Mouse (Mus musculus): ENCODE measurements around the gene Blzf1. TPM values are rescaled to one million over a fixed set of nuclear protein-coding genes. Genes with fewer than 3 reads are reported as not detected.

The Blzf1 gene
- polyA plus RNA-seq, 1 experiment from 2014 or later: 41.9 TPM

DNA sequence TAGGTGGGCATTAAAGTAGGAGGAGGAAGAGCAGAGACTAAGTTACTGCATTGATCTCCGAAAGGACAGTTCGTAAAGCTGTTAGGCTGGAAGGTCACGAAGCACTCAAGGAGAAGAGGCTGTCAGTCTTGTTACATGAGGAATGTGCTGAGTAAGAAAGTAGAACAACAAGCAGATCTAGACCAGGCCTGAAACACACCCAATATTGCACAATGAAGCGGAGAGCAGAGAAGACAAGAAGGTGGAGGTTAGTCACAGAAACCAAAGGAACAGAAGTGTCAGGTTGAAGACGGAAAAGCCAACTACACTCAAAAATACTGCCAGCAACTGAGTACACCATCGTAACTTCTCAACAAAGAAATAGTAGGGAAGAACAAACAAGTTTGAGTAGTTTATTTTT lies 13.2 kb downstream of the Blzf1 start:
- WGBS: 82% methylated on average over 6 of the region's 6 CpGs
- no peak for ATAC-seq (ENCODE audit: insufficient number of reproducible peaks, low FRiP score, low TSS enrichment, low read depth)
- H3K36me3 ChIP-seq: peaks cover 58% of the 10 kb centered on the region

DNA sequence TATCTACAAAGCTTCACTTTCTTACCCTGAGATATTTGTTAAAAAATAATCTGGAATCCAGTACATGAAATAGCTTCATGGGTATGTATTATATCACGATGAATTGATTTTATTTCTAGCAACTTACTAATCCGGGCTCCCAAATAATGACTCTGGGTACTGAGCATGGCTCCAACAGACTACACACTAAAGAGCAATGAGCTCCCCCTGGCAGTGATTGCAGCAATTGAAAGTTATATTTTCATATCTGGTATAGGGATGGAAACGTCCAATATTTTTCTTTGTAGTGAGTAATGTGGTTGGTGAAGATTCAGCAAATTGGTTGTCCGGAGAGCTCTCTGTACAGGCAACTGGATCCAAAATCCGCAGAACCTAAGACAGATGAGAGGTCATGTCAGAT lies 15.2 kb downstream of the Blzf1 start:
- 84% methylated on average over 5 of the region's 5 CpGs for WGBS
- H3K4me2 ChIP-seq (replicated peaks): no peak overlapping the region
- no peaks in the 10 kb centered on the region for H3K9me3 ChIP-seq (replicated peaks)
- no peak overlapping the region for H3K9ac ChIP-seq
- no peaks in the 10 kb centered on the region for H3K4me1 ChIP-seq
- peaks cover 42% of the 10 kb centered on the region for H3K36me3 ChIP-seq
- H3K4me3 ChIP-seq (replicated peaks): no peak overlapping the region
- no peak for ATAC-seq (ENCODE audit: insufficient number of reproducible peaks, low FRiP score, low TSS enrichment, low read depth)
- no peaks in the 10 kb centered on the region for H3K27me3 ChIP-seq
- no peak overlapping the region for H3K27ac ChIP-seq (replicated peaks)

More for the DNA sequence above, 13.2 kb downstream of the Blzf1 start:
- Histone ChIP-seq H3K27ac (replicated peaks) (no peak overlapping the region), H3K9ac (no peak overlapping the region), H3K4me3 (replicated peaks) (no peak overlapping the region), H3K4me1 (no peaks in the 10 kb centered on the region), H3K9me3 (replicated peaks) (no peaks in the 10 kb centered on the region), H3K4me2 (replicated peaks) (no peak overlapping the region), H3K27me3 (no peaks in the 10 kb centered on the region)

DNA sequence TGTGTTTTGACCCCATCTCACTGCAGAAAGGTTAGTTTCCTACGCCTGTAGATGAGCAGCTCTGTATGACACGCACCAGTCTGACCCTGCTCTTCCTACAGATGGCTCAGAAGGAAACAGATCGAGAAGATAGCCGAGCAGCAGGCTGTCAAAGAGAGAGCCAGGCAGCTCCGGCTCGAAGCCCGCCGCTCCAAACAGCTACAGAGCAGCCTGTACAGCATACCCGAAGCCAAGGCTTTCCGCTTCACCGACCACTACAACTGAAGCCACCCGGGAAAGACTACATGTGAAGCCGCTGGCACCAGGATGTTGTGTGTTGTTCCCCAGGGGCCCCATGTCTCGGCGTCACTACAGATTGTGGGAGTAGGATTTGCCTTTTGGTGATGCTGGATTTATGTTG lies 19.9 kb downstream of the Blzf1 start:
- Histone ChIP-seq H3K27ac (replicated peaks) (no peak overlapping the region), H3K4me1 (no peaks in the 10 kb centered on the region), H3K9me3 (replicated peaks) (no peaks in the 10 kb centered on the region), H3K9ac (no peak overlapping the region), H3K27me3 (no peaks in the 10 kb centered on the region), H3K4me3 (replicated peaks) (no peak overlapping the region), H3K36me3 (peaks cover 16% of the 10 kb centered on the region; the same call in 1 of the 2 replicates), H3K4me2 (replicated peaks) (no peak overlapping the region)
- WGBS: 55% methylated on average over 15 of the region's 15 CpGs
- no peak for ATAC-seq (ENCODE audit: insufficient number of reproducible peaks, low FRiP score, low TSS enrichment, low read depth)

- Histone ChIP-seq H3K27me3 (no peaks in the 10 kb centered on the region), H3K9ac (no peak overlapping the region), H3K27ac (replicated peaks) (no peak overlapping the region), H3K4me2 (replicated peaks) (no peak overlapping the region), H3K36me3 (no peaks in the 10 kb centered on the region), H3K4me1 (no peaks in the 10 kb centered on the region), H3K4me3 (replicated peaks) (no peak overlapping the region), H3K9me3 (replicated peaks) (no peaks in the 10 kb centered on the region)
- 90% methylated on average over 3 of the region's 3 CpGs for WGBS
- ATAC-seq (ENCODE audit: insufficient number of reproducible peaks, low FRiP score, low TSS enrichment, low read depth): no peak
Observed at GRCm38 (mm10) chr1:164284007-164284406, 23.3 kb downstream of the Blzf1 start.

DNA sequence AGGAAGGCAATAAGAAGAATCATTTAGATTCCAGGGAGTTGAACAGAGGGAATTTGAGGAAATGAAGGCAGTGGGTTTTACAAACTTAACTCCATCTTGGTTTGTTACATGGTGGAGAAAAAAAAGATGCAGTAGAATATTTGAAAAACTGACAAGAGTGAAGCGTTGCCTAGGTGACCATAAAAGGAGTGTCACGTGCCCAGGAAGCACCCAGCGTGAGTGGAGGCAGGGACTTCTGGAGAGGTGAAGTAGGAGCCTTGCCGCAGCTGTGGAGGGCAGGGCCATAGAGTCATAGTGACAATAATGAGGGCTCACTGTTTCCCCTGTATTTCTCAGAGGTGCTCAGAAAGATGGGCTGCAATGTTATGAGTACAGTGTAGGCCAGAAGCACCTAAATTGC lies 28.0 kb downstream of the Blzf1 start:
- H3K27me3 ChIP-seq: no peaks in the 10 kb centered on the region
- no peak for ATAC-seq (ENCODE audit: insufficient number of reproducible peaks, low FRiP score, low TSS enrichment, low read depth)
- no peaks in the 10 kb centered on the region for H3K9me3 ChIP-seq (replicated peaks)
- H3K4me2 ChIP-seq (replicated peaks): no peak overlapping the region
- H3K9ac ChIP-seq: no peak overlapping the region
- WGBS: 56% methylated on average over 4 of the region's 4 CpGs
- H3K4me3 ChIP-seq (replicated peaks): no peak overlapping the region
- no peaks in the 10 kb centered on the region for H3K36me3 ChIP-seq
- no peak overlapping the region for H3K27ac ChIP-seq (replicated peaks)
- H3K4me1 ChIP-seq: peaks cover 7% of the 10 kb centered on the region; the same call in 1 of the 2 replicates

- H3K36me3 ChIP-seq: no peaks in the 10 kb centered on the region
- 78% methylated on average over 3 of the region's 3 CpGs for WGBS
Observed at GRCm38 (mm10) chr1:164276552-164276951, 30.7 kb downstream of the Blzf1 start.

DNA sequence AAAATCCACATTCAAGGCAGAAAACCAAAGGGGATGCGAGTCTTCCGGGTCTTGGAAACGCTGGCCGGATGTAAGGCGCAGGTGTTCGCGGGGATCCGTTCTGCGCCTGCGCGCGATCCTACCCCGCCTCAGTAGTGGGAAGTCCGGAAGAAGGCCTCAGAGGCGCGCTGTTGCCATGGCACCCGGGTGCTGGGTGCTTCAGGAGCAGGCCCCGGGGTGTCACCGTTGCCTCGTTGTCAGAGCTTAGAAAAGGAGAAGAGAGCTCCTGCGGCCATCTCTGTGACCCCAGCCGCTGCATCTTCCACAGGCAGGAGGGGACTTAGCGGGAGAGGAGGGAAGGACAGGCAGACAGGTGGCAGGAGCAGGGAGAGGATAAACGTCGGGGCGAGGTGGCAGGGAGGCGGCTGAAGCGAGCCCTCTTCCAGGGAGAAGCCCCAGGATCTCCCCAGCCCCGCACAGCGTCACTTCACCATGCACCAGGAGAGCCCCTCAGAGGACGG lies 31.8 kb downstream of the Blzf1 start, which contains the start of gene Ccdc181:
Gene Ccdc181, plus strand, starts transcription at position 131 of the 500 bp plus-strand sequence.
- Histone ChIP-seq H3K9ac (peak within 1 kb of the TSS; percentile 37), H3K4me3 (replicated peaks) (peak within 1 kb of the TSS; percentile 60), H3K4me2 (replicated peaks) (peak within 1 kb of the TSS; percentile 88), H3K36me3 (no peaks in the 10 kb centered on the region), H3K27ac (replicated peaks) (peak within 1 kb of the TSS; percentile 44; the same call in 1 of the 2 replicates), H3K9me3 (replicated peaks) (no peaks in the 10 kb centered on the region), H3K4me1 (peaks cover 7% of the 10 kb centered on the region; the same call in 1 of the 2 replicates), H3K27me3 (no peaks in the 10 kb centered on the region)
- peak; percentile 93 for ATAC-seq (ENCODE audit: insufficient number of reproducible peaks, low FRiP score, low TSS enrichment, low read depth)
- 0% methylated on average over 31 of the region's 31 CpGs for WGBS

More at GRCm38 (mm10) chr1:164276552-164276951, 30.7 kb downstream of the Blzf1 start:
- H3K4me2 ChIP-seq (replicated peaks): no peak overlapping the region
- H3K4me1 ChIP-seq: peaks cover 7% of the 10 kb centered on the region; the same call in 1 of the 2 replicates
- H3K27ac ChIP-seq (replicated peaks): no peak overlapping the region
- ATAC-seq (ENCODE audit: insufficient number of reproducible peaks, low FRiP score, low TSS enrichment, low read depth): no peak
- H3K27me3 ChIP-seq: no peaks in the 10 kb centered on the region
- H3K9me3 ChIP-seq (replicated peaks): no peaks in the 10 kb centered on the region
- no peak overlapping the region for H3K4me3 ChIP-seq (replicated peaks)
- H3K9ac ChIP-seq: no peak overlapping the region

GRCm38 (mm10) chr1:164273659-164274058 lies 33.6 kb downstream of the Blzf1 start:
- Histone ChIP-seq H3K36me3 (no peaks in the 10 kb centered on the region), H3K4me2 (replicated peaks) (no peak overlapping the region), H3K9ac (no peak overlapping the region), H3K4me3 (replicated peaks) (no peak overlapping the region), H3K4me1 (peaks cover 7% of the 10 kb centered on the region; the same call in 1 of the 2 replicates), H3K27ac (replicated peaks) (no peak overlapping the region), H3K9me3 (replicated peaks) (no peaks in the 10 kb centered on the region), H3K27me3 (no peaks in the 10 kb centered on the region)
- ATAC-seq (ENCODE audit: insufficient number of reproducible peaks, low FRiP score, low TSS enrichment, low read depth): no peak
- WGBS: 13% methylated on average over 6 of the region's 6 CpGs

DNA sequence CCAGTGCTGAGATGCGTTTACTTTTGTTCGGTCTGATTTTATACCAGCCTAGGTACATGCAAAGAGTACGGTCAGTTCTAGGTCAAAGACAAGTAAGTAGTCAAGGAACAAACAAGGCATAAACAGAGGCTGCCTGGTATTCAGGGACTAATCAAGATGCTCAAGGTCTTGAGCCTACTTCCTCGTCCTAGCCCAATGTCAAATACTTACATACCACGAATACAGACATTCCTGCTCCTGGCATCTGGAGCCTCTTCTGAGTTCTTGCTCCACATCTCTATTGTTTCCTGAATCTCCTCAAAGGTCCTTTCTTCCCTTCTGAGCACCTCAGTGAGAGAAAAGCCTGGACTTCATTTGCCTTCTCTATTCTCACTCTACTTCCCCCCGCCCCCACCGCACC lies 36.3 kb downstream of the Blzf1 start:
- Histone ChIP-seq H3K9ac (no peak overlapping the region), H3K27ac (replicated peaks) (no peak overlapping the region), H3K27me3 (no peaks in the 10 kb centered on the region), H3K36me3 (no peaks in the 10 kb centered on the region), H3K9me3 (replicated peaks) (no peaks in the 10 kb centered on the region), H3K4me3 (replicated peaks) (no peak overlapping the region), H3K4me1 (peaks cover 7% of the 10 kb centered on the region; the same call in 1 of the 2 replicates), H3K4me2 (replicated peaks) (no peak overlapping the region)
- ATAC-seq (ENCODE audit: insufficient number of reproducible peaks, low FRiP score, low TSS enrichment, low read depth): no peak
- 72% methylated on average over 7 of the region's 7 CpGs for WGBS

GRCm38 (mm10) chr1:164261553-164261952 lies 45.7 kb downstream of the Blzf1 start:
- Histone ChIP-seq H3K9me3 (replicated peaks) (no peaks in the 10 kb centered on the region), H3K9ac (no peak overlapping the region), H3K36me3 (peaks cover 20% of the 10 kb centered on the region), H3K27ac (replicated peaks) (no peak overlapping the region), H3K4me2 (replicated peaks) (no peak overlapping the region), H3K27me3 (no peaks in the 10 kb centered on the region), H3K4me1 (no peaks in the 10 kb centered on the region), H3K4me3 (replicated peaks) (no peak overlapping the region)
- WGBS: 65% methylated on average over 7 of the region's 7 CpGs
- no peak for ATAC-seq (ENCODE audit: insufficient number of reproducible peaks, low FRiP score, low TSS enrichment, low read depth)

DNA sequence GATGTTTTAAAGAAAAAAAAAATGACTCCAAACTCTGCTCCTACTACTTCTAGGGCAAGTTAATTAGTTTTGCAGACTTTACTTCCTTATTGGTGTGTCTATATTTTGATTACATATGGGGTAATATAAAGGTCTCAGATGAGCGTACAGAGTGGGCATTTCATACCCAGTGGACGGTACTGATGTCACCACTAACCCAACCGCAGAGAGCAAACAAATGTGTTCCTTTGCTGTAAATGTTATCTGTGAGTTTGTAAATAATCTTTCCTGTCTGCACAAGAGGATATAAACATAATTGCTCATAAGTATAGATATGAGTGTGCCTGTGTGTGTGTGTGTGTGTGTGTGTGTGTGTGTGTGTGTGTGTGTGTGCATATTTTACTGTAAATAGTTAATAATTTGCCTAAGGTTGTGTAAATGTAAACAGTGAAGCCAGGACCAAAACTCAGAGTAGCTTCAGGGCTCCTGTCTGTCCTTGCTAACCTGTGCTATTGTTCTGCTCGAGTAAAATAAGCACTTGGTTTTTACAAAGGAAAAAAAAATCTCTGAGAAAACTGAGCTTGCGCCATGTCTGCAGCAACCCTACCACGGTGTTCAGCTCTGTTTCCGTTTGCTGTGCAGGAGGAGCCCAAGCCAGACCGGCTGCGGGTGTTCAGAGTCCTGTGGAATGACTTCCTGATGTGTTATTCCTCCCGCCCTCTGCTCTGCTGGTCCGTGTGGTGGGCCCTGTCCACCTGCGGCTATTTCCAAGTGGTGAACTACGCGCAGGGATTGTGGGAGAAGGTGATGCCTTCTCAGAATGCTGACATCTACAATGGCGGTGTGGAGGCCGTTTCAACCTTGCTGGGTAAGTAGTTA lies 46.9 kb downstream of the Blzf1 start:
- 72% methylated on average over 16 of the region's 16 CpGs for WGBS

More for the DNA sequence above, 46.9 kb downstream of the Blzf1 start:
- no peak overlapping the region for H3K27ac ChIP-seq (replicated peaks)
- no peak overlapping the region for H3K4me3 ChIP-seq (replicated peaks)
- no peak overlapping the region for H3K9ac ChIP-seq
- no peak for ATAC-seq (ENCODE audit: insufficient number of reproducible peaks, low FRiP score, low TSS enrichment, low read depth)
- no peaks in the 10 kb centered on the region for H3K27me3 ChIP-seq
- H3K9me3 ChIP-seq (replicated peaks): no peaks in the 10 kb centered on the region
- no peak overlapping the region for H3K4me2 ChIP-seq (replicated peaks)
- peaks cover 20% of the 10 kb centered on the region for H3K36me3 ChIP-seq
- no peaks in the 10 kb centered on the region for H3K4me1 ChIP-seq

Measured in embryonic facial prominence, embryonic 15.5 days (tissue).